Mouse (Mus musculus): ENCODE data around the gene Ttpal. TPM values are rescaled to one million over a fixed set of nuclear protein-coding genes. Genes with fewer than 3 reads are reported as not detected.
"Not testable (repeated sequence)": the region's sequence is repeated elsewhere in the genome, so short reads cannot be mapped to it uniquely, and the experiment has no call there.

Ttpal gene
- polyA plus RNA-seq, 1 experiment from 2014 or later, result 39.1 TPM

GRCm38 (mm10) chr2:163613990-163614389 lies 11.9 kb downstream of the Ttpal start:
- no peak overlapping the region for H3K4me3 ChIP-seq (replicated peaks)
- H3K27ac ChIP-seq (replicated peaks), result no peak overlapping the region
- peaks cover 83% of the 10 kb centered on the region for H3K36me3 ChIP-seq
- 96% methylated on average over 4 of the region's 4 CpGs for WGBS
- no peaks in the 10 kb centered on the region for H3K27me3 ChIP-seq (replicated peaks)
- no peak overlapping the region for H3K4me2 ChIP-seq
- ATAC-seq (ENCODE audit: low FRiP score), result no peak
- no peaks in the 10 kb centered on the region for H3K4me1 ChIP-seq
- no peaks in the 10 kb centered on the region for H3K9me3 ChIP-seq (replicated peaks)
- H3K9ac ChIP-seq (replicated peaks), result no peak overlapping the region

- Histone ChIP-seq H3K36me3 (peaks cover 86% of the 10 kb centered on the region), H3K9ac (replicated peaks) (no peak overlapping the region), H3K4me2 (no peak overlapping the region), H3K27me3 (replicated peaks) (no peaks in the 10 kb centered on the region), H3K4me3 (replicated peaks) (no peak overlapping the region), H3K27ac (replicated peaks) (no peak overlapping the region), H3K9me3 (replicated peaks) (no peaks in the 10 kb centered on the region), H3K4me1 (no peaks in the 10 kb centered on the region)
- ATAC-seq (ENCODE audit: low FRiP score), result no peak
- WGBS, result 92% methylated on average over 9 of the region's 9 CpGs
Measured at GRCm38 (mm10) chr2:163615401-163615800, 13.3 kb downstream of the Ttpal start.

GRCm38 (mm10) chr2:163615906-163616651 lies 14.0 kb downstream of the Ttpal start:
- no peak overlapping the region for H3K27ac ChIP-seq (replicated peaks)
- no peak overlapping the region for H3K9ac ChIP-seq (replicated peaks)
- H3K4me1 ChIP-seq, result no peaks in the 10 kb centered on the region
- H3K4me3 ChIP-seq (replicated peaks), result no peak overlapping the region
- H3K4me2 ChIP-seq, result no peak overlapping the region
- no peak for ATAC-seq (ENCODE audit: low FRiP score)
- 86% methylated on average over 4 of the region's 4 CpGs for WGBS
- H3K27me3 ChIP-seq (replicated peaks), result no peaks in the 10 kb centered on the region
- H3K9me3 ChIP-seq (replicated peaks), result no peaks in the 10 kb centered on the region
- peaks cover 87% of the 10 kb centered on the region for H3K36me3 ChIP-seq

GRCm38 (mm10) chr2:163616652-163617227 lies 14.6 kb downstream of the Ttpal start:
- Histone ChIP-seq H3K4me3 (replicated peaks) (no peak overlapping the region), H3K9ac (replicated peaks) (no peak overlapping the region), H3K4me1 (no peaks in the 10 kb centered on the region), H3K36me3 (peaks cover 85% of the 10 kb centered on the region), H3K4me2 (no peak overlapping the region), H3K27me3 (replicated peaks) (no peaks in the 10 kb centered on the region), H3K27ac (replicated peaks) (no peak overlapping the region), H3K9me3 (replicated peaks) (no peaks in the 10 kb centered on the region)
- WGBS, result 79% methylated on average over 3 of the region's 3 CpGs
- ATAC-seq (ENCODE audit: low FRiP score), result no peak

GRCm38 (mm10) chr2:163617232-163617863 lies 15.2 kb downstream of the Ttpal start:
- Histone ChIP-seq H3K4me3 (replicated peaks) (no peak overlapping the region), H3K4me2 (no peak overlapping the region), H3K36me3 (peaks cover 81% of the 10 kb centered on the region), H3K27me3 (replicated peaks) (no peaks in the 10 kb centered on the region), H3K9ac (replicated peaks) (no peak overlapping the region), H3K27ac (replicated peaks) (no peak overlapping the region), H3K9me3 (replicated peaks) (no peaks in the 10 kb centered on the region), H3K4me1 (no peaks in the 10 kb centered on the region)
- WGBS, result 85% methylated on average over 3 of the region's 3 CpGs
- ATAC-seq (ENCODE audit: low FRiP score), result no peak

GRCm38 (mm10) chr2:163617874-163618273 lies 15.8 kb downstream of the Ttpal start:
- WGBS, result 92% methylated on average over 4 of the region's 4 CpGs
- Histone ChIP-seq H3K27me3 (replicated peaks) (no peaks in the 10 kb centered on the region), H3K4me3 (replicated peaks) (no peak overlapping the region), H3K4me2 (no peak overlapping the region), H3K4me1 (no peaks in the 10 kb centered on the region), H3K9me3 (replicated peaks) (no peaks in the 10 kb centered on the region), H3K36me3 (peaks cover 83% of the 10 kb centered on the region), H3K27ac (replicated peaks) (no peak overlapping the region), H3K9ac (replicated peaks) (no peak overlapping the region)
- ATAC-seq (ENCODE audit: low FRiP score), result no peak

- H3K27ac ChIP-seq (replicated peaks), result no peak overlapping the region
- WGBS, result 88% methylated on average over 8 of the region's 8 CpGs
- no peak overlapping the region for H3K4me2 ChIP-seq
- no peak overlapping the region for H3K9ac ChIP-seq (replicated peaks)
- H3K36me3 ChIP-seq, result peaks cover 75% of the 10 kb centered on the region
- H3K4me3 ChIP-seq (replicated peaks), result no peak overlapping the region
- ATAC-seq (ENCODE audit: low FRiP score), result no peak
- no peaks in the 10 kb centered on the region for H3K9me3 ChIP-seq (replicated peaks)
- H3K4me1 ChIP-seq, result no peaks in the 10 kb centered on the region
- H3K27me3 ChIP-seq (replicated peaks), result no peaks in the 10 kb centered on the region
Measured at GRCm38 (mm10) chr2:163620451-163620850, 18.3 kb downstream of the Ttpal start.

- H3K36me3 ChIP-seq, result peaks cover 75% of the 10 kb centered on the region
- H3K9ac ChIP-seq (replicated peaks); H3K27ac ChIP-seq (replicated peaks); H3K27me3 ChIP-seq (replicated peaks); H3K4me2 ChIP-seq; ATAC-seq (ENCODE audit: low FRiP score); H3K4me3 ChIP-seq (replicated peaks); H3K4me1 ChIP-seq; H3K9me3 ChIP-seq (replicated peaks): not testable (repeated sequence)
- 93% methylated on average over 3 of the region's 3 CpGs for WGBS
Measured at GRCm38 (mm10) chr2:163621401-163621800, 19.3 kb downstream of the Ttpal start.

- peaks cover 71% of the 10 kb centered on the region for H3K36me3 ChIP-seq
- no peaks in the 10 kb centered on the region for H3K4me1 ChIP-seq
- no peaks in the 10 kb centered on the region for H3K27me3 ChIP-seq (replicated peaks)
- ATAC-seq (ENCODE audit: low FRiP score), result no peak
- no peak overlapping the region for H3K27ac ChIP-seq (replicated peaks)
- WGBS, result 95% methylated on average over 4 of the region's 4 CpGs
- H3K9ac ChIP-seq (replicated peaks), result no peak overlapping the region
- H3K4me3 ChIP-seq (replicated peaks), result no peak overlapping the region
- H3K9me3 ChIP-seq (replicated peaks), result no peaks in the 10 kb centered on the region
- no peak overlapping the region for H3K4me2 ChIP-seq
Measured at GRCm38 (mm10) chr2:163631223-163631622, 29.1 kb downstream of the Ttpal start.

- Histone ChIP-seq H3K4me2 (no peak overlapping the region), H3K36me3 (peaks cover 67% of the 10 kb centered on the region), H3K27me3 (replicated peaks) (no peaks in the 10 kb centered on the region), H3K9me3 (replicated peaks) (no peaks in the 10 kb centered on the region), H3K4me1 (no peaks in the 10 kb centered on the region), H3K27ac (replicated peaks) (no peak overlapping the region), H3K9ac (replicated peaks) (no peak overlapping the region), H3K4me3 (replicated peaks) (no peak overlapping the region)
- ATAC-seq (ENCODE audit: low FRiP score), result no peak
- 97% methylated on average over 2 of the region's 2 CpGs for WGBS
Measured at GRCm38 (mm10) chr2:163631715-163632114, 29.6 kb downstream of the Ttpal start.

- 96% methylated on average over 2 of the region's 2 CpGs for WGBS
- ATAC-seq (ENCODE audit: low FRiP score), result no peak
- peaks cover 48% of the 10 kb centered on the region for H3K36me3 ChIP-seq
Measured at GRCm38 (mm10) chr2:163634211-163634610, 32.1 kb downstream of the Ttpal start.

GRCm38 (mm10) chr2:163636057-163636456 lies 33.9 kb downstream of the Ttpal start:
- peaks cover 21% of the 10 kb centered on the region for H3K4me1 ChIP-seq
- H3K27ac ChIP-seq (replicated peaks), result no peak overlapping the region
- no peak overlapping the region for H3K4me3 ChIP-seq (replicated peaks)
- peaks cover 31% of the 10 kb centered on the region for H3K36me3 ChIP-seq
- H3K9me3 ChIP-seq (replicated peaks), result no peaks in the 10 kb centered on the region
- WGBS, result 100% methylated on average over 2 of the region's 2 CpGs
- no peak overlapping the region for H3K9ac ChIP-seq (replicated peaks)
- no peak for ATAC-seq (ENCODE audit: low FRiP score)
- H3K27me3 ChIP-seq (replicated peaks), result no peaks in the 10 kb centered on the region
- no peak overlapping the region for H3K4me2 ChIP-seq

More at GRCm38 (mm10) chr2:163634211-163634610, 32.1 kb downstream of the Ttpal start:
- Histone ChIP-seq H3K27me3 (replicated peaks) (no peaks in the 10 kb centered on the region), H3K4me1 (peaks cover 11% of the 10 kb centered on the region), H3K9ac (replicated peaks) (no peak overlapping the region), H3K27ac (replicated peaks) (no peak overlapping the region), H3K4me2 (no peak overlapping the region), H3K4me3 (replicated peaks) (no peak overlapping the region), H3K9me3 (replicated peaks) (no peaks in the 10 kb centered on the region)
